Mouse (Mus musculus) midbrain, embryonic 14.5 days (tissue): ENCODE results near the gene Prune1. TPM values are rescaled to one million over a fixed set of nuclear protein-coding genes. Genes with fewer than 3 reads are reported as not detected.

ENCODE experiments used
- ATAC-seq: fragments of 200-750 bp; cut with Nextera tagmentation; 2 replicates; pipeline ENCODE4 v1.8.0; 2017; ENCODE audit warnings: moderate number of reproducible peaks, moderate library complexity; ENCODE audit not compliant: low FRiP score, low TSS enrichment
- DNase-seq: peaks from one replicate; pipeline ENCODE4 v3.0.0-alpha.2; 2015
- H3K27ac ChIP-seq: fragments of 300-500 bp; sonication (generic); replicated peaks from 2 replicates; pipeline ENCODE4 v1.5.1; 2014; ENCODE audit warnings: mild to moderate bottlenecking, low read depth, low read length, moderate library complexity
- H3K27me3 ChIP-seq: fragments of 300-500 bp; sonication (generic); 2 replicates; pipeline ENCODE4 v1.6.1; 2014; ENCODE audit warnings: low read length, control low read depth, mixed read lengths; ENCODE audit not compliant: control insufficient read depth, insufficient read depth
- H3K36me3 ChIP-seq: fragments of 300-500 bp; sonication (generic); 2 replicates; pipeline ENCODE4 v1.6.1; 2014; ENCODE audit warnings: low read length, control low read depth; ENCODE audit not compliant: control insufficient read depth, insufficient read depth
- H3K4me1 ChIP-seq: fragments of 300-500 bp; sonication (generic); 2 replicates; pipeline ENCODE4 v1.6.1; 2014; ENCODE audit warnings: mild to moderate bottlenecking, antibody characterized with exemption, low read length, control low read depth; ENCODE audit not compliant: control insufficient read depth, insufficient read depth
- H3K4me2 ChIP-seq: fragments of 300-500 bp; sonication (generic); 2 replicates; pipeline ENCODE4 v1.6.1; 2014; ENCODE audit warnings: mild to moderate bottlenecking, low read length, moderate library complexity
- H3K4me3 ChIP-seq: fragments of 300-500 bp; sonication (generic); replicated peaks from 2 replicates; pipeline ENCODE4 v1.5.1; 2014; ENCODE audit warnings: low read depth, low read length
- H3K9ac ChIP-seq: fragments of 300-500 bp; sonication (generic); replicated peaks from 2 replicates; pipeline ENCODE4 v1.6.1; 2014; ENCODE audit warnings: mild to moderate bottlenecking, low read length, moderate library complexity
- H3K9me3 ChIP-seq: fragments of 300-500 bp; sonication (generic); 2 replicates; pipeline ENCODE4 v1.6.1; 2016; ENCODE audit warnings: low read length, control low read depth, mixed read lengths; ENCODE audit not compliant: control insufficient read depth
- WGBS: fragments of 180-500 bp; shearing (Covaris S2); extraction: QIAGEN DNeasy Blood & Tissue Kit; methylation state at CpG from one replicate; pipeline ENCODE4 v1.1.7; 2014; 5-methylcytosine and 5-hydroxymethylcytosine counted together
- polyA plus RNA-seq: library from polyadenylated mRNA; unstranded; fragments of >200 nt; fragmentation: Nextera tagmentation; extraction: Ambion mirVana; gene quantifications from 2 replicates; pipeline ENCODE4 v1.2.1, GENCODE M21; 2014

Prune1 gene
- polyA plus RNA-seq, 1 experiment from 2014 or later: 59.4 TPM

DNA sequence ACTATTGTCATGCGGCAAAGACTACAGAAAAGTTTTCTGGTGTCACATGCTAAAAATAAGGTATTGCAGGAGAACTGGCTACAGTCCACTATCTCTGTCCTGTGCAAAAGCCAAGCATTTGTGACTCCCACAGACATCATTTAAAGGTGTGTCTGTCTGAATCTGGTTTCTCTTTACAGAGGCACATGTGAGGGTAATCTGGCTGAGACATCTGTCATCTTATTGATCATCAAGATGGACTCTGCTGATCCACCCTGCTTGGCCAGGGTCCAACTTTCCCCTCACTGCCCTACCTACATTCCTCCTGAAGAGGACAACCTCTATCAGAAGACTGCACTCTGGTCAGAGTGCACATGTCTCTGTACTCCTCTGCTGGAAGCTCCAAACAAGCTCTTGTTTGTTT is 4.7 kb downstream of the Prune1 start:
- H3K4me2 ChIP-seq: no peak overlapping the region
- H3K36me3 ChIP-seq: no peaks in the 10 kb centered on the region
- no peak for ATAC-seq
- no peaks in the 10 kb centered on the region for H3K9me3 ChIP-seq
- no peak overlapping the region for H3K4me3 ChIP-seq
- H3K9ac ChIP-seq: no peak overlapping the region
- H3K27ac ChIP-seq: no peak overlapping the region
- DNase-seq: no peak
- H3K27me3 ChIP-seq: no peaks in the 10 kb centered on the region
- peaks cover 8% of the 10 kb centered on the region; the same call in 1 of the 2 replicates for H3K4me1 ChIP-seq
- 89% methylated on average over 1 of the region's 1 CpGs for WGBS

DNA sequence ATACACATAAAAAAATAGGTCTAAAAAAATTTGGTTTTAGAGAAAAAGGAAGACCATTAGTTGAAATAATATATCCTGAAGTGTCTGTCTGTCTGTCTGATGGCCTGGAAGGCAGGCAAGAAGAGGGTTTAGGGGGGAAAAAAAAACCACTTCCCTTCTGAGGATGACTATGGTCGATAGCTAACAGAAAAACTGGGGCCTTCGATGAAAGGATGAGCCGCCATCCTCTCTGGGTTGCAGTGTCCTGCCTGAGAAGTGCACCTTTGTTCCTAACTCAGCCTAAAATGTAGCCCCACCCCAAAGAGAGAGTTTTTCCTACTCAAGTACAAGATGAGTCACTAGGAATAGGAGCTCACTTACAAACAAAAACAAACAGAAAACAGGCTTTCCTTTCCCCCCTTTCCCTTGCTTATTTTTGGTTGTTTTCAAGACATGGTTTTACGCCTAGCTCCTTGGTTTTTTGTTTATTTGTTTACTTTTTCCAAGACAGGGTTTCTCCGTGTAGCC is 5.4 kb downstream of the Prune1 start:
- 87% methylated on average over 5 of the region's 5 CpGs for WGBS
- H3K9ac ChIP-seq: no peak overlapping the region
- DNase-seq (no peak), ATAC-seq (no peak)
- no peak overlapping the region for H3K27ac ChIP-seq
- H3K9me3 ChIP-seq: no peaks in the 10 kb centered on the region
- no peaks in the 10 kb centered on the region for H3K27me3 ChIP-seq
- no peak overlapping the region for H3K4me3 ChIP-seq
- H3K4me1 ChIP-seq: 0 out of 2 replicates have a peak, but pooled peaks cover 7% of the 10 kb centered on the region
- no peak overlapping the region for H3K4me2 ChIP-seq
- H3K36me3 ChIP-seq: no peaks in the 10 kb centered on the region

DNA sequence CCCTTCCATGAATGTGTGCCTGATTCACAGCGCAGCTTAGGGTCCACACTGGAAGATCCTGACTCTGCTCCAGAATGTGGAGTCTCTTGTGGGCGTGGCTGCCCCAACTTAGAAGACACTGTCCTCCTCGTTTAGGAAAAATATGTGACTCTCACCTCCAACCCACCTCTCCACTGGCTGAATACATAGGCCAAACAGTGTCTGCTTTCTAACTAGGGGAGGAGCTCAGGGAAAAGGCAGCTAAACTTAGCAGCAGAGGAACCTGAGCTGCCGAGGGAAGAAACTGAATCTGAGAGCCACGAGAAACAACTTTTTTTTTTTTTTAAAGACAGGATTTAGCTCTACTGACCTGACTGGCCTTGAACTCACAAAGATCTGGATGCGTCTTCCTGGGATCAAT is 6.7 kb downstream of the Prune1 start:
- Histone ChIP-seq H3K27ac (no peak overlapping the region), H3K9me3 (no peaks in the 10 kb centered on the region), H3K4me3 (no peak overlapping the region), H3K9ac (no peak overlapping the region), H3K27me3 (no peaks in the 10 kb centered on the region), H3K4me2 (no peak overlapping the region), H3K36me3 (no peaks in the 10 kb centered on the region), H3K4me1 (no peaks in the 10 kb centered on the region)
- DNase-seq (no peak), ATAC-seq (no peak)
- WGBS: 86% methylated on average over 6 of the region's 6 CpGs

DNA sequence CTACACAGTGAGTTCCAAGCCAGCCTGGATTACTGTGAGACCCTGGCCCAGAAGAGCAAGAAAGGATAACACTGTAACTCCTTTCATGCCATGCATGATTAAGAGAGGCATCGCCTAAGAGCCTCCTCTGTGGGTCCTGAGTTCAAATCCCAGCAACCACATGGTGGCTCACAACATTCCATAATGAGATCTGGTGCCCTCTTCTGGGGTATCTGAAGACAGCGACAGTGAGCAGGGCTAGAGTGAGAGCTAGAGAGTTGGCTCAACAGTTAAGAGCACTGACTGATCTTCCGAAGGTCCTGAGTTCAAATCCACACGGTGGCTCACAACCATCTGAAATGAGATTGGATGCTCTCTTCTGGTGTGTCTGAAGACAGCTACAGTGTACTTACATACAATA is 7.4 kb downstream of the Prune1 start:
- 94% methylated on average over 4 of the region's 4 CpGs for WGBS
- Histone ChIP-seq H3K4me3 (no peak overlapping the region), H3K4me1 (no peaks in the 10 kb centered on the region), H3K36me3 (no peaks in the 10 kb centered on the region), H3K4me2 (no peak overlapping the region), H3K27ac (no peak overlapping the region), H3K27me3 (no peaks in the 10 kb centered on the region), H3K9me3 (no peaks in the 10 kb centered on the region), H3K9ac (no peak overlapping the region)
- ATAC-seq: no peak
- no peak for DNase-seq

DNA sequence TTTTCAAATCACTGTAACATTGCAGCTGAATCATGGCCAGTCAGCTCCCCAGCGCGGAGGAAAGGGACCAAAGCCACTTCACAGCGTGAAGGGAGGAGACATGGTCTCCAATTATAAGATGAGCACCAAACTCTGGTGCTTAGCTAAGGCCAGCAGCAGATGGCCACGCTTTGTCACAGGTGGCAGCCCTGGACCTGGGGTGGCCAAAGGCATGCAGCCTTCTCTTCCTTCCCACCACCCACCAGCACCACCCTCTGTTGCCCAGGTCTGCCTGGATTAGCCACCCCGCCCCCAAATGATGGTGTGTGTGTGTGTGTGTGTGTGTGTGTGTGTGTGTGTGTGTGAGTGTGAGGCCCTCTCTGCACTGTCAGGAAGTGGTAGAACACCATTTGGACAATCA is 8.4 kb downstream of the Prune1 start:
- ATAC-seq (no peak), DNase-seq (no peak)
- H3K4me1 ChIP-seq: no peaks in the 10 kb centered on the region
- 96% methylated on average over 5 of the region's 5 CpGs for WGBS
- H3K9me3 ChIP-seq: no peaks in the 10 kb centered on the region
- H3K27ac ChIP-seq: no peak overlapping the region
- 0 out of 2 replicates have a peak, but pooled peaks cover 4% of the 10 kb centered on the region for H3K36me3 ChIP-seq
- H3K9ac ChIP-seq: no peak overlapping the region
- H3K4me2 ChIP-seq: no peak overlapping the region
- H3K27me3 ChIP-seq: no peaks in the 10 kb centered on the region
- H3K4me3 ChIP-seq: no peak overlapping the region

DNA sequence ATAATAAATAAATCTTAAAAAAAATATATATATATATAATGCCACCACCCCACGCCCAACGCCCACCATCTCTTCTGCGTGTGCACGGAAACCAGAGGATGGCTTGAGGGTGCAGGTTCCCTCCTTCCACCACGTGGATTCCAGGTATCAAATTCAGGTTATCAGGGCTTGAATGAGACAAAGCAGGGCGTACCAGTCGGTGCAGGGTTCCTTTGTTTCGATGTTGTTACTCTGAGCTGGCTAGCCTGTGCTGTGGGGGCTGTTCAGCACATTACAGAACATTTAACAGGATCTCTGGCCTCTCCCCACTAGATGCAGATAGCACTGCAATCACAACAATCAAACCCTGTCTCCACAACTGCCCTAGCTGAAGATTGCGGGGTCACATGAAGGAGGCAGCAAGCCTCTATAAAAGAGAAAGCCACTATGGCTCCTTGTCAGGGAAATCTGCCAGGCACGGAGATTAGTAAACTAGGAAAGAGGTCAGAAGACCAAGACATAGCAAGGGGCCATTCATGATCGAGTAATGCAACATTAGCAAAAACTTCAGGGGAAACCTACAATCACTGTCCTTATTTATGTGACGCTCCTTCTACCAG is 11.0 kb downstream of the Prune1 start:
- no peaks in the 10 kb centered on the region for H3K4me1 ChIP-seq
- DNase-seq: no peak
- H3K9me3 ChIP-seq: no peaks in the 10 kb centered on the region
- no peak overlapping the region for H3K27ac ChIP-seq
- 87% methylated on average over 12 of the region's 12 CpGs for WGBS
- H3K4me2 ChIP-seq: no peak overlapping the region
- no peak overlapping the region for H3K9ac ChIP-seq
- H3K4me3 ChIP-seq: no peak overlapping the region
- peaks cover 19% of the 10 kb centered on the region for H3K36me3 ChIP-seq
- no peak for ATAC-seq
- no peaks in the 10 kb centered on the region for H3K27me3 ChIP-seq

DNA sequence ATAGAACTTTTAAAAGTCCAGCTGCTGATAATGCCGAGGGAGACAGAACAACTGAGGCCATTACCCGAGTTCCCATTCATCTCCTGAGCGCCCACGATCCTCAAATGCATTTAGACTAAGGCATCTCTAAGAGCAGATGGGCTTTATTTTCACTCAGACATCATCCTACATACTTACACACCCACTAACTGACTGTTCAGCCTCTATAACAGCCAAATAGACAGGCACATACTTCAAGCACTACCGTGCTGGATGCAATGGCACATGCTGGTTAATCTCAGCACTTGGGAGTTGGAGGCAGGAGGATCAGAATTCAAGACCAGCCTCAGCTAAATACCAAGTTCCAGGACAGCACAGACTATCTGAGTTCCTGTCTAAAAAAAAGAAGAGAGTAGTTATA is 12.1 kb downstream of the Prune1 start:
- no peak overlapping the region for H3K4me3 ChIP-seq
- H3K9me3 ChIP-seq: no peaks in the 10 kb centered on the region
- ATAC-seq: no peak
- no peak for DNase-seq
- no peaks in the 10 kb centered on the region for H3K27me3 ChIP-seq
- no peak overlapping the region for H3K9ac ChIP-seq
- peaks cover 24% of the 10 kb centered on the region for H3K36me3 ChIP-seq
- no peak overlapping the region for H3K4me2 ChIP-seq
- no peak overlapping the region for H3K27ac ChIP-seq
- 95% methylated on average over 5 of the region's 5 CpGs for WGBS
- no peaks in the 10 kb centered on the region for H3K4me1 ChIP-seq

DNA sequence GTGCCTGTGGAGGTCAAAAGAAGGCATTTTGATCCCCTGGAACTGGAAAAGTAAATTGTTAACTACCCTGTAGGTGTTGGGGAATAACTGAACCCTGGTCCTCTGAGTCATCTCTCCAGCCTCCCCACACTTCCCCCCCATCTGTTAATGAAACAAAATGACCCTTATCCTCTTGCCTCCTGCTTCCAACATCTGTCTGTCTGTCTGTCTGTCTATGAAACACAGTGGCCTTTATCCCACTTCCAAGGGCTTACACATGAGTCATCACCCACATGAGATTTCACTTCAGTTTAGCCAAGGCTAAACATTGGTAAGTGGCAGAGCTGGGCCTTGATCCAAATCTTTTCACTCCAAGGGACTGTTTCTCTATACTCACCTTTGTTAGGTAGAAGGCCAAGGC is 14.0 kb downstream of the Prune1 start:
- no peak for ATAC-seq
- H3K4me1 ChIP-seq: no peaks in the 10 kb centered on the region
- H3K9ac ChIP-seq: no peak overlapping the region
- DNase-seq: no peak
- H3K4me3 ChIP-seq: no peak overlapping the region
- no peaks in the 10 kb centered on the region for H3K27me3 ChIP-seq
- no peaks in the 10 kb centered on the region for H3K9me3 ChIP-seq
- no peak overlapping the region for H3K27ac ChIP-seq
- no peak overlapping the region for H3K4me2 ChIP-seq
- H3K36me3 ChIP-seq: peaks cover 37% of the 10 kb centered on the region

DNA sequence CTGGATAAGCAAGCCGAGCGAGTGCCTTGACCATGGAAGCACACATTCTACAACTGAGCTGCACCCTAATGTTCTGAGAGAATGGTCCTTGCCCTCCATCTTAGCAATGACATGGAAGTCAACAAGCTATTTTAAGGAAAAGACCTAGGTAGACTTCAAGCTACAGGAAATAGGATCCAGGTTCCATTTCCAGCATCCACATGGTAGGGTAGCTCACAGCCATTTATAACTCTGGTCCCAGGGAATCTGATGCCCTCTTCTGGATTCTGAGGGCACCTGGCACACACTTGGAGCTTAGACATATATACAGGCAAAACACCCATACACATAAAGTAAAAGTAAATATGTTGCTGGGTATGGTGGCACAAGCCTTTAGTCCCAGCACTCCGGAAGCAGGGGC is 15.8 kb downstream of the Prune1 start:
- H3K27me3 ChIP-seq: no peaks in the 10 kb centered on the region
- H3K36me3 ChIP-seq: peaks cover 49% of the 10 kb centered on the region
- DNase-seq (no peak), ATAC-seq (no peak)
- no peak overlapping the region for H3K9ac ChIP-seq
- H3K9me3 ChIP-seq: no peaks in the 10 kb centered on the region
- H3K4me3 ChIP-seq: no peak overlapping the region
- no peak overlapping the region for H3K27ac ChIP-seq
- 93% methylated on average over 3 of the region's 3 CpGs for WGBS
- H3K4me1 ChIP-seq: no peaks in the 10 kb centered on the region
- no peak overlapping the region for H3K4me2 ChIP-seq
